Mouse (Mus musculus): ENCODE results near the gene Atad3a. TPM values are rescaled to one million over a fixed set of nuclear protein-coding genes. Genes with fewer than 3 reads are reported as not detected.

The Atad3a gene
- total and polyA plus RNA-seq, 3 experiments: 220 to 232 TPM; not detected in 1

DNA sequence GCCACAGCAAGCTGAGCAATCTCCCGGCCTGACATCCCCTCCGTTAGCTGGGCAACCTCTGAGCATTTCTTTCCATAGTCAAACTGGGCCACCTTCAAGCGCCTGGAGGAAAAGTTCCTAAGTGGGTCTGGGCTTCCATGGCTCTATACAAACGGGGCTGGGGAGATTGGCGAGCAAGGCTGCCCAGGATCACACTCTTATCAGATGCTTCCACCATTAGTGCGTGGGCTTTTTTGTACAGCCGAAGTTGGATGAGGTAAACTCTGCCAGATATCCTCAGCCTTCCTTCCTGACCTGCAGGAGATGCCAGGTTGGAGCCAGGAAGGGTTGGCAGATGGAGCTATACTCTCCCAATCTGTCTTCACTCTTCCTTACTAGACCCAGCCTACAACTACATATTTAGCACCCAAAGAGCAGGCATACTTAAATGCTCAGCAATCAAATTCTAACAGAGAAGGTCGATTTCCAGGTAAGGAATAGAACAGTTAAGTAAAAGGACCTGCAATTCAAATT, 14.8 kb downstream of the Atad3a start:
- H3K9me3 ChIP-seq (replicated peaks; ENCODE audit: insufficient read depth, low read length): no peaks in the 10 kb centered on the region
- no peaks in the 10 kb centered on the region for H3K27me3 ChIP-seq (ENCODE audit: control insufficient read depth in 1 of 2, insufficient read depth in 2 of 2, low read length in 2 of 2)
- no peaks in the 10 kb centered on the region for H3K4me1 ChIP-seq (ENCODE audit: control insufficient read depth in 1 of 2, insufficient read depth in 2 of 2, low read length in 2 of 2)
- H3K79me2 ChIP-seq (ENCODE audit: control insufficient read depth, insufficient read depth, low read length, poor library complexity): 0 out of 2 replicates have a peak, but pooled peaks cover 3% of the 10 kb centered on the region
- no peak for DNase-seq (ENCODE audit: low read depth, low spot score)
- peaks cover 0 to 32% of the 10 kb centered on the region in 2 experiments; a peak in 2 of 4 replicates for H3K36me3 ChIP-seq (ENCODE audit: control insufficient read depth in 1 of 2, insufficient read depth in 2 of 2, low read length in 2 of 2)
- H3K4me3 ChIP-seq (ENCODE audit: control insufficient read depth in 1 of 2, insufficient read depth in 1 of 2, low read depth in 2 of 2, low read length in 2 of 2): no peak overlapping the region
- no peak for TF ChIP-seq MEF2A (IDR thresholded peaks at IDR 0.05; ENCODE audit: extremely low read depth, insufficient replicate concordance, low read depth, low read length, poor library complexity, severe bottlenecking)
- no peak for TF ChIP-seq KAT2A (conservative IDR thresholded peaks at IDR 0.05; ENCODE audit: low read depth, low read length)
- no peak for TF ChIP-seq MXI1 (IDR thresholded peaks at IDR 0.05; ENCODE audit: low read depth, low read length)
- no peak for TF ChIP-seq EP300 (IDR thresholded peaks at IDR 0.05; ENCODE audit: low read depth in 1 of 2, low read length in 2 of 2)
- no peak for TF ChIP-seq MAZ (IDR thresholded peaks at IDR 0.05; ENCODE audit: low read depth, low read length)
- TF ChIP-seq CHD2 (IDR thresholded peaks at IDR 0.05; ENCODE audit: low read length): no peak
- TF ChIP-seq ZNF384 (IDR thresholded peaks at IDR 0.05; ENCODE audit: low read depth, low read length): no peak
- TF ChIP-seq ZC3H11A (IDR thresholded peaks at IDR 0.05; ENCODE audit: low read depth, low read length): no peak
- no peak for TF ChIP-seq NRF1 (IDR thresholded peaks at IDR 0.05; ENCODE audit: insufficient read depth, low read depth, low read length, poor library complexity, severe bottlenecking)
- no peak for TF ChIP-seq HCFC1 (IDR thresholded peaks at IDR 0.05; ENCODE audit: low read depth, low read length)
- H3K27ac ChIP-seq (ENCODE audit: control insufficient read depth, low read depth, low read length): no peak overlapping the region
- no peak overlapping the region for H3K9ac ChIP-seq (ENCODE audit: control insufficient read depth, low read depth, low read length, poor library complexity, severe bottlenecking)

DNA sequence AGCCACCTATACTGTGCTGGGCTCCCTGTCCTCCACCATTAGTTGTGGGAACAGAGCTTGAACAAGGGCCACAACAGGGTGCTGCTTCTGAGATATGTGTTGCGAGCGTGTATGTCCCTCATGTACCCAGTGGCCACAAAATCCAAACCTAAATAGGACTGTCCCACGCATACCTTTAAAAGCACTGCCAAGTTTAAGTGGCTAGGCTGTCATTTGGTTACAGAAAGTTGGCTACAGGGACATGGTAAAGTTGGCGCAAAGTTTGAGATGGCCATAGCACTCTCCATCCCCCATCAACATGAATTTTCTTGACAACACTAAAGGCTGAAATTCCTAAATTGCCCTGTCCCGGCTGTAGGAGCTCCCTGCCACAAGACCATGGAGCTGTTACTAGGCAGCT, 15.8 kb downstream of the Atad3a start:
- Histone ChIP-seq H3K9ac (ENCODE audit: control insufficient read depth, low read depth, low read length, poor library complexity, severe bottlenecking) (no peak overlapping the region), H3K27me3 (ENCODE audit: control insufficient read depth in 1 of 2, insufficient read depth in 2 of 2, low read length in 2 of 2) (no peaks in the 10 kb centered on the region), H3K4me3 (ENCODE audit: control insufficient read depth in 1 of 2, insufficient read depth in 1 of 2, low read depth in 2 of 2, low read length in 2 of 2) (no peak overlapping the region), H3K9me3 (replicated peaks; ENCODE audit: insufficient read depth, low read length) (no peaks in the 10 kb centered on the region), H3K4me1 (ENCODE audit: control insufficient read depth in 1 of 2, insufficient read depth in 2 of 2, low read length in 2 of 2) (no peaks in the 10 kb centered on the region), H3K79me2 (ENCODE audit: control insufficient read depth, insufficient read depth, low read length, poor library complexity) (0 out of 2 replicates have a peak, but pooled peaks cover 3% of the 10 kb centered on the region), H3K27ac (ENCODE audit: control insufficient read depth, low read depth, low read length) (no peak overlapping the region), H3K36me3 (ENCODE audit: control insufficient read depth in 1 of 2, insufficient read depth in 2 of 2, low read length in 2 of 2) (peaks cover 0 to 26% of the 10 kb centered on the region in 2 experiments; a peak in 2 of 4 replicates)
- TF ChIP-seq NELFE (IDR thresholded peaks at IDR 0.05; ENCODE audit: low read depth, low read length) (no peak), GATA1 (IDR thresholded peaks at IDR 0.05; ENCODE audit: low read depth, low read length) (no peak), POLR2A (IDR thresholded peaks at IDR 0.05; ENCODE audit: control insufficient read depth in 1 of 2, insufficient read depth in 1 of 2, low read depth in 1 of 2, low read length in 2 of 2, poor library complexity in 1 of 2) (no peak), JUND (IDR thresholded peaks at IDR 0.05; ENCODE audit: low read depth, low read length) (no peak), USF2 (IDR thresholded peaks at IDR 0.05; ENCODE audit: borderline replicate concordance in 1 of 2, insufficient read depth in 1 of 2, low read depth in 1 of 2, low read length in 2 of 2) (no peak), TAL1 (IDR thresholded peaks at IDR 0.05; ENCODE audit: low read length) (no peak), MXI1 (IDR thresholded peaks at IDR 0.05; ENCODE audit: low read depth, low read length) (no peak), CHD2 (IDR thresholded peaks at IDR 0.05; ENCODE audit: low read length) (no peak), RCOR1 (IDR thresholded peaks at IDR 0.05; ENCODE audit: low read depth, low read length) (no peak), MEF2A (IDR thresholded peaks at IDR 0.05; ENCODE audit: extremely low read depth, insufficient replicate concordance, low read depth, low read length, poor library complexity, severe bottlenecking) (no peak), SMC3 (IDR thresholded peaks at IDR 0.05; ENCODE audit: low read depth, low read length) (no peak), BHLHE40 (IDR thresholded peaks at IDR 0.05; ENCODE audit: borderline replicate concordance, low read depth, low read length) (no peak), EP300 (IDR thresholded peaks at IDR 0.05; ENCODE audit: low read depth in 1 of 2, low read length in 2 of 2) (no peak), TCF12 (IDR thresholded peaks at IDR 0.05; ENCODE audit: low read depth, low read length) (no peak), CTCF (IDR thresholded peaks at IDR 0.05 in 2 of 3, conservative IDR thresholded peaks at IDR 0.05 in 1 of 3; ENCODE audit: control insufficient read depth in 1 of 3, insufficient read depth in 1 of 3, low read depth in 2 of 3, low read length in 3 of 3, poor library complexity in 1 of 3, severe bottlenecking in 1 of 3) (no peak), TBP (IDR thresholded peaks at IDR 0.05; ENCODE audit: low read depth, low read length) (no peak), ZKSCAN1 (IDR thresholded peaks at IDR 0.05; ENCODE audit: low read depth, low read length) (no peak)
- no peak for DNase-seq (ENCODE audit: low read depth, low spot score)

Measured in MEL (cell line).